Mouse (Mus musculus) embryonic facial prominence, embryonic 15.5 days (tissue): ENCODE data around the gene 4931414P19Rik. TPM values are rescaled to one million over a fixed set of nuclear protein-coding genes. Genes with fewer than 3 reads are reported as not detected.

ENCODE experiments used
- ATAC-seq: fragments of 200-750 bp; cut with Nextera tagmentation; 2 replicates; pipeline ENCODE4 v1.8.0; 2017; ENCODE audit warnings: low read depth, moderate TSS enrichment; ENCODE audit not compliant: insufficient number of reproducible peaks, low FRiP score, low TSS enrichment
- H3K27ac ChIP-seq: fragments of 300-500 bp; sonication (generic); replicated peaks from 2 replicates; pipeline ENCODE4 v1.5.1; 2015; ENCODE audit warnings: mild to moderate bottlenecking, inconsistent platforms
- H3K27me3 ChIP-seq: fragments of 300-500 bp; sonication (generic); 2 replicates; pipeline ENCODE4 v1.6.1; 2015; ENCODE audit warnings: inconsistent platforms
- H3K36me3 ChIP-seq: fragments of 300-500 bp; sonication (generic); 2 replicates; pipeline ENCODE4 v1.6.1; 2015; ENCODE audit warnings: mild to moderate bottlenecking, inconsistent platforms
- H3K4me1 ChIP-seq: fragments of 300-500 bp; sonication (generic); 2 replicates; pipeline ENCODE4 v1.6.1; 2015; ENCODE audit warnings: inconsistent platforms
- H3K4me2 ChIP-seq: fragments of 300-500 bp; sonication (generic); replicated peaks from 2 replicates; pipeline ENCODE4 v1.6.1; 2015; ENCODE audit warnings: mild to moderate bottlenecking, inconsistent platforms
- H3K4me3 ChIP-seq: fragments of 300-500 bp; sonication (generic); replicated peaks from 2 replicates; pipeline ENCODE4 v1.5.1; 2015; ENCODE audit warnings: mild to moderate bottlenecking, inconsistent platforms
- H3K9ac ChIP-seq: fragments of 300-500 bp; sonication (generic); 2 replicates; pipeline ENCODE4 v1.6.1; 2015; ENCODE audit warnings: inconsistent platforms
- H3K9me3 ChIP-seq: fragments of 300-500 bp; sonication (generic); replicated peaks from 2 replicates; pipeline ENCODE4 v1.6.1; 2016; ENCODE audit warnings: inconsistent platforms
- WGBS: fragments of 180-500 bp; shearing (Covaris S2); methylation state at CpG from one replicate; pipeline ENCODE4 v1.1.7; 2015; 5-methylcytosine and 5-hydroxymethylcytosine counted together
- polyA plus RNA-seq: library from polyadenylated mRNA; unstranded; fragments of >200 nt; fragmentation: Nextera tagmentation; extraction: Ambion mirVana; gene quantifications from 2 replicates; pipeline ENCODE4 v1.2.1, GENCODE M21; 2015

4931414P19Rik gene
- polyA plus RNA-seq, 1 experiment from 2014 or later, result 9.3 TPM

- H3K9me3 ChIP-seq, result no peaks in the 10 kb centered on the region
- peaks cover 38% of the 10 kb centered on the region for H3K4me1 ChIP-seq
- no peaks in the 10 kb centered on the region for H3K27me3 ChIP-seq
- no peak overlapping the region for H3K4me3 ChIP-seq
- H3K27ac ChIP-seq, result 0 out of 2 replicates have a peak overlapping the region, but pooled peaks have one; percentile 39
- 50% methylated on average over 17 of the region's 17 CpGs for WGBS
- H3K4me2 ChIP-seq, result no peak overlapping the region
- H3K36me3 ChIP-seq, result peaks cover 53% of the 10 kb centered on the region
- no peak overlapping the region for H3K9ac ChIP-seq
- ATAC-seq, result no peak
These were observed 36.1 kb downstream of the 4931414P19Rik start for GRCm38 (mm10) chr14:54569451-54570392.

GRCm38 (mm10) chr14:54568694-54569414 is 36.9 kb downstream of the 4931414P19Rik start:
- Histone ChIP-seq H3K27me3 (no peaks in the 10 kb centered on the region), H3K27ac (no peak overlapping the region), H3K9ac (no peak overlapping the region), H3K4me2 (no peak overlapping the region), H3K4me3 (no peak overlapping the region), H3K9me3 (no peaks in the 10 kb centered on the region), H3K36me3 (peaks cover 53% of the 10 kb centered on the region), H3K4me1 (peaks cover 30% of the 10 kb centered on the region)
- no peak for ATAC-seq
- 71% methylated on average over 15 of the region's 15 CpGs for WGBS

GRCm38 (mm10) chr14:54560527-54561242 is 45.1 kb downstream of the 4931414P19Rik start:
- Histone ChIP-seq H3K9ac (no peak overlapping the region), H3K4me2 (no peak overlapping the region), H3K27ac (no peak overlapping the region), H3K4me1 (no peaks in the 10 kb centered on the region), H3K4me3 (no peak overlapping the region), H3K9me3 (no peaks in the 10 kb centered on the region), H3K36me3 (no peaks in the 10 kb centered on the region), H3K27me3 (no peaks in the 10 kb centered on the region)
- ATAC-seq, result no peak
- WGBS, result 79% methylated on average over 14 of the region's 14 CpGs

DNA sequence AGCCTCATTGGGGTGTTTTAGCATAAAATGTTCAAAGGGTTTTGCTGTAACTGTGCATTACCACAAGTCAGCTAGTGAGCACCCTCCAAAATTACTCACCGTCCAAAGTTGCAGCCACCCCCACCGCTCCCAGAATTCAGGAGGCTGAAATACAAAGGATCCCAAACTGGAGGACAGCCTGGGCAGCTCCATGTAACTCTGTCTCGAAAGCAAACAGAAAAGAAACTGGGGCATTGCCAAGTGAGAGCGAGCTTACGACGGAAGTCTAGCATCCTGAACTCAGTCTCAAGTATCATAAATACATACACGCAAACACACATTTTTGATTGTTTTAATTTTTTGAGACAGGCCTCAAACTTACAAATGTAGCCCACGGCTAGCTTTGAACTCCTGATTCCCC is 48.5 kb downstream of the 4931414P19Rik start:
- Histone ChIP-seq H3K9ac (no peak overlapping the region), H3K36me3 (no peaks in the 10 kb centered on the region), H3K4me1 (peaks cover 12% of the 10 kb centered on the region), H3K9me3 (no peaks in the 10 kb centered on the region), H3K27ac (no peak overlapping the region), H3K4me3 (no peak overlapping the region), H3K27me3 (no peaks in the 10 kb centered on the region), H3K4me2 (no peak overlapping the region)
- WGBS, result 70% methylated on average over 8 of the region's 8 CpGs
- no peak for ATAC-seq

GRCm38 (mm10) chr14:54553975-54554769 is 51.6 kb downstream of the 4931414P19Rik start, which contains the start of gene Haus4:
Haus4 (minus strand) TSS chr14:54554616.
- WGBS, result under 1% methylated on average over 76 of the region's 76 CpGs

GRCm38 (mm10) chr14:54553454-54553974 is 52.3 kb downstream of the 4931414P19Rik start:
- peak overlapping the region; percentile 93 for H3K4me2 ChIP-seq
- peak overlapping the region; percentile 66 for H3K4me3 ChIP-seq
- H3K9ac ChIP-seq, result peak overlapping the region; percentile 77
- H3K27me3 ChIP-seq, result no peaks in the 10 kb centered on the region
- H3K4me1 ChIP-seq, result peaks cover 12% of the 10 kb centered on the region
- H3K27ac ChIP-seq, result peak overlapping the region; percentile 91
- peaks cover 20% of the 10 kb centered on the region for H3K36me3 ChIP-seq
- H3K9me3 ChIP-seq, result no peaks in the 10 kb centered on the region
- ATAC-seq, result no peak
- WGBS, result 2% methylated on average over 21 of the region's 21 CpGs

More at GRCm38 (mm10) chr14:54553975-54554769, 51.6 kb downstream of the 4931414P19Rik start, which contains the start of gene Haus4:
- Histone ChIP-seq H3K27ac (peak within 1 kb of the TSS; percentile 91), H3K4me1 (peaks cover 12% of the 10 kb centered on the region), H3K4me2 (peak within 1 kb of the TSS; percentile 93), H3K36me3 (peaks cover 13% of the 10 kb centered on the region), H3K9ac (peak within 1 kb of the TSS; percentile 77), H3K27me3 (no peaks in the 10 kb centered on the region), H3K9me3 (no peaks in the 10 kb centered on the region), H3K4me3 (peak within 1 kb of the TSS; percentile 66)
- peak; percentile 93 for ATAC-seq

DNA sequence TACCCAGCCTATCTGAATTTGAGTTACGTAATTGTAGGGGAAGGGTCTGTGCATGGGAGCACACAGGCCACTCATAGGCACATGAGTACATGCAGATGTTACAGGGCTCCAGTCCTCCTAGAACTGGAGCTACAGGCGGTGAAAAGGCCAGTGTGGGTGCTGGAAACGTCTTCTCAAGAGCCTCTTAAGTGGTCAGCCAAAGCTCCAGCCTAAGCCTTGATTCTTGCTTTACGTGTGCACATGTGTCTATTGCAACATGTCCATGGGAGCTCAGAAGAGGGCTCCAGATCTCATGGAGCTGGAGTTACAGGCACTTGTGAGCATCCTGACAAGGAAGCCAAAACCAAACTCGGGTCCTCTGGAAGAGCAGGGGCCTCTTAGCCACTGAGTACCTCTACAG is 61.1 kb downstream of the 4931414P19Rik start:
- H3K4me3 ChIP-seq, result no peak overlapping the region
- H3K36me3 ChIP-seq, result peaks cover 69% of the 10 kb centered on the region
- ATAC-seq, result no peak
- no peak overlapping the region for H3K27ac ChIP-seq
- no peak overlapping the region for H3K9ac ChIP-seq
- H3K4me1 ChIP-seq, result no peaks in the 10 kb centered on the region
- H3K9me3 ChIP-seq, result no peaks in the 10 kb centered on the region
- H3K27me3 ChIP-seq, result no peaks in the 10 kb centered on the region
- H3K4me2 ChIP-seq, result no peak overlapping the region
- 92% methylated on average over 5 of the region's 5 CpGs for WGBS

GRCm38 (mm10) chr14:54540771-54541170 is 65.0 kb downstream of the 4931414P19Rik start:
- no peak overlapping the region for H3K27ac ChIP-seq
- H3K9ac ChIP-seq, result no peak overlapping the region
- H3K4me2 ChIP-seq, result no peak overlapping the region
- H3K36me3 ChIP-seq, result peaks cover 36% of the 10 kb centered on the region
- H3K27me3 ChIP-seq, result no peaks in the 10 kb centered on the region
- WGBS, result 74% methylated on average over 11 of the region's 11 CpGs
- H3K9me3 ChIP-seq, result no peaks in the 10 kb centered on the region
- H3K4me1 ChIP-seq, result no peaks in the 10 kb centered on the region
- no peak overlapping the region for H3K4me3 ChIP-seq
- no peak for ATAC-seq

DNA sequence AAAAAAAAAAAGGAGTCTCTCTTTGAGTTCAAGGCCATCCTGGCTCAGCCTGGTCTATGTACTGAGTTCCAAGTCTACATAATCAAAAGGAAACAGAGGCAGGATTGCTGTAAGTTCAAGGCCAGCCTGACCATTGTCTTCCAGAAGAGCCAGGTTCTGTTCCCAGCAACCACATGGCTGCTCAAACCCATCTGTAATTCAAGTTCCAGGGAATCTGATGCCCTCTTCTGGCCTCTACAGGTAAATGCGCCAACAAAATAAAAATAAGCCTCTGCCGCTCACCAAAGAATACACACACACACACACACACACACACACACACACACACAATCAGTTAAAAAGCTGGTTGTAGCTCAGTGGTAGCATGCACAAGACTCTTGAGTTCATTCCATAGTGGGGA is 67.2 kb downstream of the 4931414P19Rik start:
- Histone ChIP-seq H3K4me1 (no peaks in the 10 kb centered on the region), H3K9me3 (no peaks in the 10 kb centered on the region), H3K9ac (no peak overlapping the region), H3K27me3 (no peaks in the 10 kb centered on the region), H3K36me3 (peaks cover 18% of the 10 kb centered on the region; the same call in 1 of the 2 replicates), H3K27ac (no peak overlapping the region), H3K4me3 (no peak overlapping the region), H3K4me2 (no peak overlapping the region)
- 87% methylated on average over 2 of the region's 2 CpGs for WGBS
- no peak for ATAC-seq
